Mouse (Mus musculus): ENCODE measurements at regions not wholly inside any gene's neighbourhood (a gene's known extent, or its start where the extent isn't known, plus 50 kb on each side); places are given as distances from the start of the nearest gene placed in this dataset.

GRCm38 (mm10) chr10:21446641-21447040, 69.5 kb downstream of the Aldh8a1 start:
- TF ChIP-seq CTCF (IDR thresholded peaks at IDR 0.05; ENCODE audit: extremely low read depth, insufficient read depth, low read length) = no peak
- no peak for TF ChIP-seq POLR2A (IDR thresholded peaks at IDR 0.05; ENCODE audit: extremely low read depth, insufficient read depth, low read length)
- H3K27ac ChIP-seq (ENCODE audit: insufficient read depth, low read length) = no peak overlapping the region

GRCm38 (mm10) chr10:21448132-21448531, 71.0 kb downstream of the Aldh8a1 start:
- Histone ChIP-seq H3K4me1 (ENCODE audit: control insufficient read depth, insufficient read depth, low read length) (peaks cover 4% of the 10 kb centered on the region), H3K27ac (ENCODE audit: insufficient read depth, low read length) (no peak overlapping the region), H3K4me3 (ENCODE audit: insufficient read depth, low read length) (no peak overlapping the region)
- TF ChIP-seq CTCF (IDR thresholded peaks at IDR 0.05; ENCODE audit: extremely low read depth, insufficient read depth, low read length) (no peak), POLR2A (IDR thresholded peaks at IDR 0.05; ENCODE audit: extremely low read depth, insufficient read depth, low read length) (no peak)

More at GRCm38 (mm10) chr10:21446641-21447040, 69.5 kb downstream of the Aldh8a1 start:
- H3K4me1 ChIP-seq (ENCODE audit: control insufficient read depth, insufficient read depth, low read length) = peaks cover 4% of the 10 kb centered on the region
- no peak overlapping the region for H3K4me3 ChIP-seq (ENCODE audit: insufficient read depth, low read length)

GRCm38 (mm10) chr10:21448942-21449341, 71.9 kb downstream of the Aldh8a1 start:
- Histone ChIP-seq H3K4me3 (ENCODE audit: insufficient read depth, low read length) (no peak overlapping the region), H3K27ac (ENCODE audit: insufficient read depth, low read length) (no peak overlapping the region), H3K4me1 (ENCODE audit: control insufficient read depth, insufficient read depth, low read length) (peaks cover 4% of the 10 kb centered on the region)
- TF ChIP-seq POLR2A (IDR thresholded peaks at IDR 0.05; ENCODE audit: extremely low read depth, insufficient read depth, low read length) (no peak), CTCF (IDR thresholded peaks at IDR 0.05; ENCODE audit: extremely low read depth, insufficient read depth, low read length) (no peak)

GRCm38 (mm10) chr10:21452611-21453010, 75.5 kb downstream of the Aldh8a1 start:
- Histone ChIP-seq H3K4me1 (ENCODE audit: control insufficient read depth, insufficient read depth, low read length) (peaks cover 8% of the 10 kb centered on the region), H3K27ac (ENCODE audit: insufficient read depth, low read length) (no peak overlapping the region), H3K4me3 (ENCODE audit: insufficient read depth, low read length) (no peak overlapping the region)
- TF ChIP-seq POLR2A (IDR thresholded peaks at IDR 0.05; ENCODE audit: extremely low read depth, insufficient read depth, low read length) = no peak

- H3K4me3 ChIP-seq (ENCODE audit: insufficient read depth, low read length) = no peak overlapping the region
- H3K4me1 ChIP-seq (ENCODE audit: control insufficient read depth, insufficient read depth, low read length) = peaks cover 8% of the 10 kb centered on the region
- TF ChIP-seq CTCF (IDR thresholded peaks at IDR 0.05; ENCODE audit: extremely low read depth, insufficient read depth, low read length) (no peak), POLR2A (IDR thresholded peaks at IDR 0.05; ENCODE audit: extremely low read depth, insufficient read depth, low read length) (no peak)
- H3K27ac ChIP-seq (ENCODE audit: insufficient read depth, low read length) = no peak overlapping the region
These were observed 76.4 kb downstream of the Aldh8a1 start for GRCm38 (mm10) chr10:21453527-21453926.

- no peak for TF ChIP-seq CTCF (IDR thresholded peaks at IDR 0.05; ENCODE audit: extremely low read depth, insufficient read depth, low read length)
- no peak for TF ChIP-seq POLR2A (IDR thresholded peaks at IDR 0.05; ENCODE audit: extremely low read depth, insufficient read depth, low read length)
- H3K27ac ChIP-seq (ENCODE audit: insufficient read depth, low read length) = no peak overlapping the region
- no peak overlapping the region for H3K4me3 ChIP-seq (ENCODE audit: insufficient read depth, low read length)
- peaks cover 8% of the 10 kb centered on the region for H3K4me1 ChIP-seq (ENCODE audit: control insufficient read depth, insufficient read depth, low read length)
These were observed 77.1 kb downstream of the Aldh8a1 start for GRCm38 (mm10) chr10:21454153-21454552.

GRCm38 (mm10) chr10:21454757-21455156, 77.7 kb downstream of the Aldh8a1 start:
- peaks cover 8% of the 10 kb centered on the region for H3K4me1 ChIP-seq (ENCODE audit: control insufficient read depth, insufficient read depth, low read length)
- H3K27ac ChIP-seq (ENCODE audit: insufficient read depth, low read length) = peak overlapping the region; percentile 74
- no peak for TF ChIP-seq CTCF (IDR thresholded peaks at IDR 0.05; ENCODE audit: extremely low read depth, insufficient read depth, low read length)
- no peak for TF ChIP-seq POLR2A (IDR thresholded peaks at IDR 0.05; ENCODE audit: extremely low read depth, insufficient read depth, low read length)
- no peak overlapping the region for H3K4me3 ChIP-seq (ENCODE audit: insufficient read depth, low read length)

GRCm38 (mm10) chr10:21455863-21456262, 78.8 kb downstream of the Aldh8a1 start:
- Histone ChIP-seq H3K27ac (ENCODE audit: insufficient read depth, low read length) (peak overlapping the region; percentile 50; the same call in 1 of the 2 replicates), H3K4me1 (ENCODE audit: control insufficient read depth, insufficient read depth, low read length) (peaks cover 8% of the 10 kb centered on the region), H3K4me3 (ENCODE audit: insufficient read depth, low read length) (no peak overlapping the region)
- no peak for TF ChIP-seq CTCF (IDR thresholded peaks at IDR 0.05; ENCODE audit: extremely low read depth, insufficient read depth, low read length)
- TF ChIP-seq POLR2A (IDR thresholded peaks at IDR 0.05; ENCODE audit: extremely low read depth, insufficient read depth, low read length) = no peak

- TF ChIP-seq POLR2A (IDR thresholded peaks at IDR 0.05; ENCODE audit: extremely low read depth, insufficient read depth, low read length) (no peak), CTCF (IDR thresholded peaks at IDR 0.05; ENCODE audit: extremely low read depth, insufficient read depth, low read length) (no peak)
- Histone ChIP-seq H3K27ac (ENCODE audit: insufficient read depth, low read length) (peak overlapping the region; percentile 48; the same call in 1 of the 2 replicates), H3K4me3 (ENCODE audit: insufficient read depth, low read length) (no peak overlapping the region), H3K4me1 (ENCODE audit: control insufficient read depth, insufficient read depth, low read length) (peaks cover 8% of the 10 kb centered on the region)
These were observed 79.3 kb downstream of the Aldh8a1 start for GRCm38 (mm10) chr10:21456359-21456758.

GRCm38 (mm10) chr10:21456991-21457390, 79.9 kb downstream of the Aldh8a1 start:
- Histone ChIP-seq H3K4me3 (ENCODE audit: insufficient read depth, low read length) (no peak overlapping the region), H3K4me1 (ENCODE audit: control insufficient read depth, insufficient read depth, low read length) (peaks cover 8% of the 10 kb centered on the region), H3K27ac (ENCODE audit: insufficient read depth, low read length) (peak overlapping the region; percentile 56; the same call in 1 of the 2 replicates)
- TF ChIP-seq POLR2A (IDR thresholded peaks at IDR 0.05; ENCODE audit: extremely low read depth, insufficient read depth, low read length) = no peak
- no peak for TF ChIP-seq CTCF (IDR thresholded peaks at IDR 0.05; ENCODE audit: extremely low read depth, insufficient read depth, low read length)
